Mouse (Mus musculus) testis, adult 2 months (tissue): ENCODE data around the gene March8. TPM values are rescaled to one million over a fixed set of nuclear protein-coding genes. Genes with fewer than 3 reads are reported as not detected.

Experiments
- H3K27ac ChIP-seq: fragments of 200-500 bp; 2 replicates; pipeline ENCODE4 v1.5.1; 2012; ENCODE audit warnings: low read depth, low read length; ENCODE audit not compliant: control insufficient read depth, insufficient read depth
- H3K27me3 ChIP-seq: fragments of 200-500 bp; 2 replicates; pipeline ENCODE4 v1.6.1; 2012; ENCODE audit warnings: mild to moderate bottlenecking, low read length, moderate library complexity; ENCODE audit not compliant: control insufficient read depth, insufficient read depth
- H3K36me3 ChIP-seq: fragments of 200-500 bp; 2 replicates; pipeline ENCODE4 v1.6.1; 2012; ENCODE audit warnings: mild to moderate bottlenecking, low read length; ENCODE audit not compliant: control insufficient read depth, insufficient read depth
- H3K4me1 ChIP-seq: fragments of 200-500 bp; 2 replicates; pipeline ENCODE4 v1.6.1; 2012; ENCODE audit warnings: low read length; ENCODE audit not compliant: control insufficient read depth, insufficient read depth
- H3K4me3 ChIP-seq: fragments of 200-500 bp; 2 replicates; pipeline ENCODE4 v1.5.1; 2012; ENCODE audit warnings: low read depth, mild to moderate bottlenecking, low read length, moderate library complexity, mixed read lengths; ENCODE audit not compliant: control insufficient read depth
- CTCF ChIP-seq: fragments of 200-500 bp; IDR thresholded peaks from 2 replicates; pipeline ENCODE4 v1.5.1; 2012; ENCODE audit warnings: low read depth, mild to moderate bottlenecking, inconsistent platforms, low read length, moderate library complexity; ENCODE audit not compliant: control insufficient read depth, insufficient read depth, insufficient replicate concordance
- POLR2A ChIP-seq: fragments of 200-500 bp; IDR thresholded peaks from 2 replicates; pipeline ENCODE4 v1.6.1; 2012; ENCODE audit warnings: low read depth, mild to moderate bottlenecking, inconsistent platforms, low read length, moderate library complexity; ENCODE audit not compliant: control insufficient read depth
- polyA plus RNA-seq: library from polyadenylated mRNA; depleted of rRNA; stranded (reverse); fragments of >200 nt; gene quantifications from 2 replicates; pipeline ENCODE4 v1.2.3, GENCODE M21; 2012

The March8 gene
- polyA plus RNA-seq, 1 experiment, result 20.0 TPM

DNA sequence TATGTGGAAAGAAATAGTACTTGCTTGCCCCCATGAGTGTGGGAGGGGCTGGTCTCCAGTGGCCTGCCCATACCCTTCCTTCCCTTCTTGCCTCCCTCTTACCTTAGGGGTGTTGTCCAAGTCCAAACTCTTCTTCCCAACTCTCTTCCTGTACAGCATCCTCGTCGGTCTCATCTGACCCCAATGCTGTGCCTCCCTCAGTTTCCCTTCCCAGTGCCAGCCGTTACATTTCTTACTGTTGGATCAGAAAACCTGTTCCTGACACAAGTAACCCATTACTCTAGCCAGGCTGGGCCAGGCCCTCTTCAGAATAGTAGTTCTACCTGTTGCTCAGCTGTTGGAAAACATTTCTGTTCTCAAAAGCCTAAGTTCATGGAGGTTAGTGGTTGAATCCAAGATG, 64.6 kb downstream of the March8 start:
- Histone ChIP-seq H3K4me1 (peaks cover 2% of the 10 kb centered on the region; the same call in 1 of the 2 replicates), H3K27me3 (no peaks in the 10 kb centered on the region), H3K36me3 (no peaks in the 10 kb centered on the region), H3K27ac (no peak overlapping the region), H3K4me3 (no peak overlapping the region)
- no peak for TF ChIP-seq POLR2A
- TF ChIP-seq CTCF, result no peak

DNA sequence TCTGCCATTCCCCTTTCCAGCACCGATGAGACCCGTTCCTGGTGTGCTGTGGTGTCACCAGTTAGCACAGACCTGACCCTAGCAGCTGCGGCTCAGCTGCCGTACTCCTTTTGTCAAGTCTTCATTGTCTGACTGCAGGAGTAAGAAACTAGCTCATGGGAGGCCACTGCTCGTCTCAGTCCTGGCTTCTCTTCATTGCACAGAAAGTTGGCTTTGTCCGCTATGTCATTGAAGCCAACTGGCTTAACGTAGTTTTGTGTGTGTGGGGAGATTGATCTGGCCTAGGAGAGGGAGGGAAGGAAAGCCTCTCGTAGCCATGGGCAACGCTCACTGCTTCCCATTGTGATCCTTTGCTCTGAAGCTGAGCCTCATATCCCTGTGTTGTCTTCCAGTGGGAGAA, 67.4 kb downstream of the March8 start:
- TF ChIP-seq CTCF (no peak), POLR2A (no peak)
- Histone ChIP-seq H3K4me1 (peaks cover 2% of the 10 kb centered on the region; the same call in 1 of the 2 replicates), H3K27me3 (no peaks in the 10 kb centered on the region), H3K36me3 (no peaks in the 10 kb centered on the region), H3K4me3 (no peak overlapping the region), H3K27ac (no peak overlapping the region)

DNA sequence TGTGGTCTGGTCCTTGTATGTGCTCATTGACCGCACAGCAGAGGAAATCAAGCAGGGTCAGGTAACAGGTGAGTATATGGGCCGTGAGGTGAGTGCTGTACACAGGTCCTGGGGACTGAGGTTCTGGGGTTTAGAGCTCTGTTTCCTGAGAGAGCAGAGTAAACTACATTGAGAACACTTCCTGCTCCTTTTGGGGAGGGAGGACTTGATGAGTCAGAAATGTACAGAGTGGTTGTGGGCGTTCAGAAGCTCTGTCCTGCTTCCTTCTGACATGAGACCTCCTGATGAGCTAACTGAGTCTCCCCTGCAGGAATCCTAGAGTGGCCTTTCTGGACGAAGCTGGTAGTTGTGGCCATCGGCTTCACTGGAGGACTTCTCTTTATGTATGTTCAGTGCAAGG, 67.9 kb downstream of the March8 start:
- H3K27ac ChIP-seq, result no peak overlapping the region
- H3K4me3 ChIP-seq, result no peak overlapping the region
- H3K36me3 ChIP-seq, result no peaks in the 10 kb centered on the region
- H3K27me3 ChIP-seq, result no peaks in the 10 kb centered on the region
- peaks cover 2% of the 10 kb centered on the region; the same call in 1 of the 2 replicates for H3K4me1 ChIP-seq
- no peak for TF ChIP-seq POLR2A
- TF ChIP-seq CTCF, result no peak

DNA sequence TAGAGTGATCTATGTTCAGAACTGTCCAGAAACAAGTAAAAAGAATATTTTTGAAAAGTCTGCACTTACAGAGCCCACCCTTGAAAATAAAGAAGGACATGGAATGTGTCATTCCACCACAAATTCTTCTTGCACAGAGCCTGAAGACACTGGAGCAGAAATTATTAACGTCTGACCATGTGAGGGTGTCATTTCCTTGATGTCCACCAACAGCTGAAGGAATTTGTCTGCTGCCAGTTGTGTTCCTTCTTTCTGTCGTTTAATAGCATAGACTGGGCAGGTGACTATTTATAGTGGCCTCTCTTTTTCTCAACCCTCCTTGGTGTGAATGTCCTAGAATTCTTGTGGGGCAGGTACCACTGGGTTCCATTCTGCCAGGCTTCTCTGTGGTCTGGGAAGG, 68.3 kb downstream of the March8 start:
- no peaks in the 10 kb centered on the region for H3K36me3 ChIP-seq
- H3K4me1 ChIP-seq, result peaks cover 2% of the 10 kb centered on the region; the same call in 1 of the 2 replicates
- H3K4me3 ChIP-seq, result no peak overlapping the region
- no peak for TF ChIP-seq CTCF
- no peak for TF ChIP-seq POLR2A
- no peaks in the 10 kb centered on the region for H3K27me3 ChIP-seq
- H3K27ac ChIP-seq, result no peak overlapping the region

DNA sequence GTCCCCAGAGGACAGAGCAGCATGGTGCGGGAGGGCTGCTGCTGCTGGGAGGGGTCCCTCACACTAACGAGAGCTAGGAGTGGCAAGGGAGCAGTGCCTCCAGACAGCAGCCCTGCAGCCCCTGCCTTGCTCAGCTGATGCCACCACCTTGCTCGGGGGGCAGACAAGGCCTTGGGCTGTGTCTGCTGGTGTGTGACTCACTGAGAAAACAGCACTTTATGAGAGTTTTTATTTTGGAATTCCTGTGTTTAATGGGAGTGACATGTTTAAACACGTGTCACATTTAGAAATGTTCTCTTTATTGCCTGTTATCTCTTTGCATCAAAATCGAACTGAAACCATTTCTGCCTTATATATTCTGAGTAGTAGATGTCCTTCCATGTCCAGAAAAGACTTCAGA, 68.9 kb downstream of the March8 start:
- TF ChIP-seq POLR2A (no peak), CTCF (no peak)
- Histone ChIP-seq H3K4me3 (no peak overlapping the region; the same call in 1 of the 2 replicates), H3K4me1 (peaks cover 2% of the 10 kb centered on the region; the same call in 1 of the 2 replicates), H3K27ac (no peak overlapping the region), H3K36me3 (no peaks in the 10 kb centered on the region), H3K27me3 (no peaks in the 10 kb centered on the region)

DNA sequence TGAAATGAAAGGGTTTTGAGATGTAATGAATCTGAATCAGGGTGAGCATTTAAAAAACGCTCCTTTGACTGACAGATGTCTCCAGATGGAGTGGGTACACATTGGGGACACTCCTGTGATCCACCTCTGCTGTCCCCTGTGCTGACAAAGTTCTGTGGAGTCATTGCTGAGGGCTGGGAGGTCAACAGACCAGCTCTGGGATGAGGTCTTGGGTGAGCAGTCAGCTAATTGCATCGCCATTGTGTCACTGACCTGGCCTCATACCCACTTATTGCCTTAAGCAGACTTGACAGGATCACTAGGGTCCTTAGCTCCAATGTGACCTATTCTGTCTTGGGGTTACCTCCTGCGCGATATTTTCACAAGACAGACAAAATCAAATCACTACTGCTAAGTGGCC, 69.4 kb downstream of the March8 start:
- H3K36me3 ChIP-seq, result no peaks in the 10 kb centered on the region

DNA sequence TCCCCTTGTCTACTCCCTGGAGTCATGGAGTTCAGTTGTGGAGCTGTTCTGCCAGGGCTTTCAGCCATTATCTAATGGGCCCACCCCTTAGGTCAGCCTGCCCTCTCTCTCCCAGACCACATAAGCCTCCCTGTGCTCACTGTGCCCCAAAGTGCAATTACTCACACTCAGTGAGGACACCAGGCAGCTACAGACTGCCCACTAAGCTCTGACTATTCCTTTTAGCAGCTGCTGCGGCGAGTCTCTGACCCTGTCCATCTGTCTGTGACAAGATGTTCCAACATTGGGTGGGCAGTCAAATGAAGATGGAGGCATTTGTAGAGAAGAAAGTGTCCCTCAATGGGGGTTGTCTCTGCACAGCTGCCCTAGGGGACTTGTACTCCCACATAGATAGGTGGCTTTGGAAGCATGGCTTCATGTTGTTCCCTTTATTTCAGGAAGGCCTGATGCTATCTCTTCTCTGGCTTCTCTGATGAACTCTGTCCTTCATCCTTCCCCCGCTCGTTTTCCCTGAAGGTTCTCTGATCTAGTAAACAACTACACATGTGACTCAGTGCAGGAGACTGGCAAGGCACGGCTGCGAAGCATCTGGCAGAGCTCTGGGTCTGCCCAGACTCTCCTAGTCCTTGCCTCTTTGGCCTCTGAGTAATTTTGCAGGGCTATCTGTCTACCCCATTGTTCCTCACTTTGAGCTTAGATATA, 70.3 kb downstream of the March8 start:
- Histone ChIP-seq H3K4me1 (peaks cover 2% of the 10 kb centered on the region; the same call in 1 of the 2 replicates), H3K27me3 (no peaks in the 10 kb centered on the region), H3K36me3 (no peaks in the 10 kb centered on the region), H3K4me3 (no peak overlapping the region), H3K27ac (peak overlapping the region; percentile 49)
- TF ChIP-seq CTCF (no peak), POLR2A (no peak)

More for the DNA sequence above, 69.4 kb downstream of the March8 start:
- no peaks in the 10 kb centered on the region for H3K27me3 ChIP-seq
- H3K4me1 ChIP-seq, result peaks cover 2% of the 10 kb centered on the region; the same call in 1 of the 2 replicates
- TF ChIP-seq POLR2A (no peak), CTCF (no peak)
- no peak overlapping the region for H3K27ac ChIP-seq
- no peak overlapping the region for H3K4me3 ChIP-seq

DNA sequence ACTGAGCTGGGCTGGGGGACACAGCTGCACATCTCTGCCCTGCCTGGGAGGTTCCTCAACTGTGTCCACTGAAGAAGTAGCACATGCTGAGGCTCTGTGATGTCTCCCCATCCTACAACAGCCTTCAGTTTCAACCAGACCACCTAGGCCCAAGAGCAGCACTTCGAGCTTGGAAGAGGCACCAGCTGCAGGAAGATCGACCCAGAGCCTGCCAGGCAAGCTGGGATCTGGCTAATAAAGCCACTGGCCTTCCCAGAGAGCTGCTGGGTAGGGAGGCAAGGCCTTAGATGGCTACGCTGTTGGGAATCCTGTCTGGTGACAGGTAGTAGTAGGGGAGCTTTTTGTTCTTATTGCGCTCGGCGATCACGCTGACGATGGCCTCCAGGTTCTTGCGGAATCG, 72.6 kb downstream of the March8 start:
- Histone ChIP-seq H3K36me3 (no peaks in the 10 kb centered on the region), H3K4me3 (no peak overlapping the region), H3K27me3 (no peaks in the 10 kb centered on the region), H3K4me1 (peaks cover 2% of the 10 kb centered on the region; the same call in 1 of the 2 replicates), H3K27ac (no peak overlapping the region)
- TF ChIP-seq POLR2A (no peak), CTCF (no peak)
